Mouse (Mus musculus) adipocyte (in vitro differentiated cells): ENCODE results near the gene Pet100.
A peak's percentile ranks its signal among the peaks of the same experiment; 100 is the strongest.

Experiments used
- DNase-seq: peaks from one replicate; pipeline ENCODE4 v3.0.0-alpha.2; 2016; ENCODE audit warnings: low spot score

Gene Pet100

DNA sequence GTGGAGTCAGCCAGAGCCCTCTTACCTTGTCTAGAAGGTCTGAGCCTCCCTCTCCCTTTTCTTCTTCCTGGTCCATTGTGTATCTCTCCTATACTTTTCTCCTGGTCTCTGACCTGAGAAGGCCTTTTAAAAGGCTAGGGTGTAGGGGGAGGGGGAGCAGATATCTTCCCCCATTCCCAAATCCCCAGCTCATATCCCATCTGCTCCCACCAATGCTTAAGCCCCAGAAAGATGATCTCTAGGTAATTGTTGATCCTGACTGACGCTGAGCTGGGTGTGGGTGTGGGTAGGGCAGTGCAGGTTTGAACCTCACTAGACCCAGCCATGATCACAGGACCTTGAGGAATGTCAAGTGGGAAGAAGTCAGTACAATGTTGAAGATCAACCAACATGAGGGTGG, 4.1 kb downstream of the Pet100 start, which contains the start of gene Pcp2:
Gene Pcp2 (minus strand): TSS at position 101 of the 400 bp plus-strand sequence.
- no peak for DNase-seq

DNA sequence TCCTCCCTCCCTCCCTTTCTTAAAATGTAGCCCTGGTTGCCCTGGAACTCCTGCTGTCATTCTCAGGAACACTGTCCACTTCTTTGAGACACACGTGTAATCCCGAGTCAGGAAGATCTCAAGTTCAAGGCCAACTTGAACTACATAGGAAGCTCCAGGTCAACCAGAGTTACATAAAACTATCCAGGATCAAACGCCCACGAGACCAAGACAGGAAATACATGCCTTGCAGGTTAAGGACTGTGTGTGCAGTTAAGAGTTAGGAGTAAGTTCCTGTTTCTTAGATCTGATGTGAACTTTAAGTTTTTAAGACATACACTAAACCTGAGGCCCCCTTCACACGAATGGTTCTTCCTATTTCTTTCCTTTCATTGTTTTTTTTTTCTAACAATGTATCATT, 5.6 kb downstream of the Pet100 start:
- DNase-seq: no peak

DNA sequence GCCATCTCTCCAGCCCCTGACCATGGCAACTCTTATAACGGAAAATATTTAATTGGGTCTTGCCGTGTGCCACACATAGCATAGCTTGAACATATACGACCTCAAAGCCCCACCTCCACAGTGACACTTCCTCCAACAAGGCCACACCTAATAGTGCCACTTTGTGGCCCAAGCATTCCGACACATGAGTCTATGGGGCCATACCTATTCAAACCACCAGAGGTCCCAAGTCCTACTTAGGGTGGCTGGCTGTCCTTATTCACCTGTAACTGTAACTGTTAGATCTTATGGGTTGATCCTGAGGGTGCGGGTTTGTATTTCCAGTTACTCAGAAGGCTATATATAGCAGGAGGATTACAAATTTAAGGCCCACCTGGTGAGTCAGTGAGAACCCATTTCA, 6.7 kb downstream of the Pet100 start:
- DNase-seq: peak; percentile 72

DNA sequence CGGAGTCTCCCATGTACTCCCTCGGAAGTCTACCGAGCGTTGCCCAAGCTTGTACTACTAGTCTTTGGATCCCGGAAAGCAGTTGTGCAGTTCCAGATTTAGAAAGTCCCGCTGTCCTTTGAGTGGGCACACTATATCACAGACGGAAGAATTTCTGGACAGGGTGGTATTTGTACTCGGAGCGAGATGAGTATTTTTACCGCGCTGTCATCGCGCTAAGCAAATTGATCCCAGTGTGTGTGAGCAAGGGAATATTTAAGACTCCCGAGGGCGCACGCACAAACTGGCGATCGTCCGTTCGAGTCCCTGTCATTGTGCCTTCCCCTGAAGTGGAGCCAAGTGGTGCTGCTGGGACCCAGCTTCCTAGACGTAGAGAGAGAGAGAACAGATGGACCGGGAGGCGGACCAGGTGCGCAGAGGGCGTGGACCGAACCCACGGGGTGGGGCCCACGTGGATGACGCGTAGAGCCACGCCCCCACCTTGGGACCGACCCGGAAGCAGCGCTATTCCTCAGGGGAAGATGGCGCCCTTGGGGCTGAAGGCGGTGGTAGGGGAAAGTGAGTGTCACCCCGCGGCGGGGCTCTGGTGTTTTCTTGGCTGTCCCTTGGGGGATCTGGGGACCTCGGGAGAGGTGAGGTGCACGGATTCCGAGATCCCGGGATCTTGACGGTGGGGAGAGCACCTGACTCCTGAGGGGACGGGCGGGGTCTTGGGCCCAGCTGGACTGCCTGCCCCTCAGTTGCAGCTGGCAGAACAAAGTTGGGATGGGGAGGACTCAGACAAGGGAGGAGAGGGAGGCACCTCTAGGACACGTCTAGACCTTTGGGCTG, 9.5 kb downstream of the Pet100 start, which contains the start of gene Stxbp2:
Gene Stxbp2 (plus strand): TSS at position 309 of the 831 bp plus-strand sequence.
- no peak for DNase-seq

DNA sequence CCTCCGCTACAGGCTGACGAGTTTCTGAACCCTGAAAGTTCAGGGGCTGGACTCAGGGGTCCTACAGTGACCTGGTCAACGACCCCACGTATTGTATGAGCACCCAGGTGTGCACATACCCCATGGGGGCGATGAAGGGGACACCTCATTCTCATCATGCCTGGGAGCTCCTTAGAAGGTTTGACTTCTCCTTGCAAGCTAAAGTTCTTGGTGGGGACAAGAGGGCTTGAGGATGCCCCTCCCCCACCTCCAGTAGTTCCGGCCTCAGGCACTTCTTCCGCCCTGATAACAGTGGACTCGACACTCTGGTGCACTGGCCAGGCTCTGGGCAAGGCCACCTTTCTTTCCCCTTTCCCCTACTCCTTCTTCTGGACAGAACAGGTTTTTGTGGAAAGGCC, 10.1 kb downstream of the Pet100 start:
- DNase-seq: no peak

DNA sequence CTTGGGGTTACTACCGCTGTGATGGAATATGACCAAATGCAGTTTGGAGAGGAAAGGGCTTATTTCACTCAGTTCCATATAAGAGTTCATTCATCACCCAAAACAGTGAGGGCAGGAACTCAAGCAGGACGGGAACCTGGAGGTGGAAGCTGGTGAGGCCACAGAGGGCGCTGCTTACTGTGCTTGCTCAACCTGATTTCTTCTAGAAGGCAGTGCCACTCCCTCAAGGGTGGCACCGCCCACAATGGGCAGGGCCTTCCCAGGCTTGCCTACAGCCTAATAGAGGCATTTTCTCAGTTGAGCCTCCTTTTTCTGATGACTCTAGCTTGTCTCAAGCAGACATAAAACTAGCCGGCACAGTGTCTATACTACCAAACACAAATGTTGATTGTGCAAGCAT, 24.5 kb downstream of the Pet100 start:
- DNase-seq: peak; percentile 92

DNA sequence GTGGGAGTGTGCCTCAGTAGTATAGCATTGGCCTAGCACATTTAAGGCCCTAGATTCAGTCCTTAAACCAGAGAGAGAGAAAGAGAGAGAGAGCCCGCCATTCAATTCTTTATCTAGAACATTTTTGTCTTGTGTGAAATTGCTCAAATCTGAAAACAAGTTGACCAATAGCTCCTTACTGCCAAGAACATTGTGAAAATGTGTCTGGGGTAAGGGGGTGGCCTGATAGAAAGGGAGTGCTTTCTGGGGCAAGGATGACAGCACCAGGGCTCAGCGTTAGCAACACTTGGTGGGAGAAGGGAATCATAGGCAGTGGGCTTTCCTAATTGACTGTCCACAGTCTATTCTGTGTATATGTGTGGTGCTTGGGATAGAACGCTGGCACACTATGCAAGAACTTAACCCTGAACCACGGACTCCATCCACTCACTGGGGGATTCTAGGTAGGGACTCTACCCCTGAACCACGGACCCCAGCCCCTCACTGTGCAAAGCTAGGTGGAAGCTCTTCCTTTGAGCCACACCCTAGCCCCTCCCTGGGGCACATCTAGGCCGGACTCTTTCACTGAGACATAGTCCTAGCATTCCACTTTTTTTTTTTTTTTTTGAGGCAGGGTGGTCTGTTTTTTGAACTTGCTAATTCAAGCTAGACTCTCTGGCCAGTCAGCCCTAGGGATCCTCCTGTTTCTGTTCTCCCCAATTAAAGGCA, 25.6 kb downstream of the Pet100 start:
- peak; percentile 98 for DNase-seq

DNA sequence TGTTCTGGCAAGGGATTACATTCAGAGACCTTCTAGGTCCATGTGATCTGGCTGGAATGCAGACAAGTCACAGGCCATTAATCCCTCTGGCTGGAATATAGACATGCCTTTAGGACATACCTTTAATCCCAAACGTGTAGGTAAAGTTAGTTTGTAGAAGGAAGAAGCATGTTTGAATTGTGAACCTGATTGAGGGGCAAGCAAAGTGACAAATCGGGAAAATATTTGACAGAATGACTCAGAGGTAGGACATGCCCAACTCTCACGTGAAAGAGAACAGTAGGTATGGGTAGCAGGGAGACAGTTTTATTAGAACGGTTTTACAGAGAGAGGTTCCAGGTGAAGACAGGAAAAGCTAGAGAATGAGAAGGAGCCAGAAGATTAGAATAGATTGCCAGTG, 26.2 kb downstream of the Pet100 start:
- DNase-seq: peak; percentile 54

DNA sequence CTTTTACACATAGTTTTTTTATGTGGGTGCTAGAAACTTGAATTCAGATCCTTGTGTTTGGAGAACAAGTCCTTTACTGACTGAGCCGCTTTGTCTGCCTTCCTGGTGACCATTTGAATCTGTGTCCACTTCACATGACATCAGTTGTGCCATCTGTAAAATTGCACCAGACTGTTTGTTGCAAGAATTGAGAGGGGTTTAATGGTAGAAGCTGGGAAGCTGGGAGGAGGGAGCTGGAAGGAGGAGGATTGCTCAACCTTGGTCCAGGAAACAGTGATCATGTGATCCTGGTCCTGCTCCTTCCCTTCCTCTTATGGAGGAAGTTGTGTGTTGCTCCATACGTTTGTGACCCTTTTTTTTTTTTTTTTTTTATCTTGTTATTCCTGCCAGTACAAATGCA, 26.9 kb downstream of the Pet100 start:
- DNase-seq: peak; percentile 65

DNA sequence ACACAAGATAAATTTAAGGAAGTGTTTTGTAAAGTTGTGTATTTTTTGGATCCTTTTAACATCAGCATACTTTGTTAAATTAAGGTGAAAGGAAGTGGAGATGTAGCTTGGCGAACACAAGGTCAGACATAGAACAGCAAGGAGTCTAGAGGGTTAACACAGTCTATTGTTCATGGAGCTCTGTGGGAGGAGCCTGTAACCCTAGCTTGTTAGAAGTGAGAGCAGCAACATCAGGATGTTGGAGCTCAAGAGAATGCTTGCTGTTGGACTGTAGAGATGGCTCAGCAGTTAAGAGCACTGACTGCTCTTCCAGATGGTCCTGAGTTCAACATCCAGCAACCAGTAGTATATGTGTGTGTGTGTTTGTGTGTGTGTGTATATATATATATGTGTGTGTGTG, 27.6 kb downstream of the Pet100 start:
- DNase-seq: no peak

DNA sequence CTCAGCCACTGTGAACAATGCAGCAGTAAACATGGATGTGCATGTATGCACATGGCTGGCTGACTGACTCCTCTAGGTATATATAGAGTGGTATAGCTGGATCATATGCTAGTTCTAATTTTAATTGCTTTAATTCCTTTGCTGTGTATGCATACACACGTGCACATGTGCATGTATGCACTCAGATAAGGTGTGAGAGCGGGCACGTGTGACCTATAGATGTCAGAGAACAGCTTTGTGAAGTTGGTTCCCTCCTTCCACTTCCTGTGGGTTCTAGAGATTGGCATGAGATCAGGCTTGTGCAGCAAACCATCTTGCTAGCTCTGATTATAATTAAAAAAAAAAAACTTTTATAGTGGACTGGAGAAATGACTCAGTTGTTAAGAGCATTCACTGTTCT, 31.5 kb downstream of the Pet100 start:
- no peak for DNase-seq

DNA sequence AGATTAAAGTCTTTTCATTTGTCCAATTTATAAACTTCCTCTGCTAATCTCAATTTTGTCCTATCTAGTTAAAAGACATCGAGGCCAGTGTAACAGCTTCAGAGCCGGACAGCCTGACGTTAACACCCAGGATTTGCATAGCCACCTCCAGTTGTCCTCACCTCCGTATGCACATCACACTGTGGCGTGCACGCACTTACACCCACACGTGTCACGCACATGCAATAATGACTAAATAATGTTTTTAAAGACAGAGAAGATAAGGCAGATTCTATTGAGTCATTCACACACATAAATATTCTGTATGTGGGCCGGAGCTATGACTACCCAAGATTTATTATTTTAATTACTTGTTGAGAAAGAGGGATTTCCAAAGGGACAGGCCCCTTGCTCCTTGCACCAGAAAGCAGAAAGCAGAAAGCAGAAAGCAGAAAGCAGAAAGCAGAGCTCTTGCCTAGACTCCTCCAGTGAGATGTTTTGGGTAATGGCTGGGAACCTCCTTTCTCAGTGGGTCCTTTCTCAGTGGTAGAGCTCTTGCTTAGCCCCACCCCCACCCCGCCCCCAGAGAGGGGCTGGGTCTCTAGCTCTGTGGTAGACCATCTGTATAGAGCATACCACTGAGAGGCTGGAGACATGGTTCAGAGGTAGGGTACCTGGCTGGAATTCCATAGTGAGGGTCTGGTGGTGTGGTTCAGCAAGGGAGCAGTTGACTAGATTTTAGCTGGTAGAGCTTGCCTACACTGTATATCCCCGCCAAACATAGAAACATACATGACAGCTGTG, 33.6 kb downstream of the Pet100 start:
- DNase-seq: peak; percentile 63

DNA sequence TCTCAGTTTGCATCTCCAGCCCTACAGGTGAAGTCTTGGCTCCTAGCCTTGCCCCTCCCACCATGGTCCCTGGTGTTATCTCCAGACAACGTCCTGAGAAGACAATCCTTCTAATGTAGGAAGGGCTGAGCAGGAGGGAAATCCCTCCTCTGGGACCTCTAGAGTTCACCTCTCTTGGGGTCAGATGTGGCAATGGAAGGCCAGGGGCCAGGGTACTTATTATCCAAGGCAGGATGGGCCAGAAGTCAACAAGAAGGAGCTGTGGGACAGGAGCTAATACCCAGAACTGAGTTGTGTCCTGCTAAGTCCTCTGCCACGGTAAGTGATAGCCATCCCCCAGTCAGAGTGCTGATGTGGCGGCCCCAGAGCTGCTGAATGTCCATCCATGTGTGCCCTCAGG, 34.2 kb downstream of the Pet100 start, which contains the start of gene Retn:
Gene Retn (plus strand): TSS at position 245 of the 400 bp plus-strand sequence.
- peak; percentile 71 for DNase-seq

DNA sequence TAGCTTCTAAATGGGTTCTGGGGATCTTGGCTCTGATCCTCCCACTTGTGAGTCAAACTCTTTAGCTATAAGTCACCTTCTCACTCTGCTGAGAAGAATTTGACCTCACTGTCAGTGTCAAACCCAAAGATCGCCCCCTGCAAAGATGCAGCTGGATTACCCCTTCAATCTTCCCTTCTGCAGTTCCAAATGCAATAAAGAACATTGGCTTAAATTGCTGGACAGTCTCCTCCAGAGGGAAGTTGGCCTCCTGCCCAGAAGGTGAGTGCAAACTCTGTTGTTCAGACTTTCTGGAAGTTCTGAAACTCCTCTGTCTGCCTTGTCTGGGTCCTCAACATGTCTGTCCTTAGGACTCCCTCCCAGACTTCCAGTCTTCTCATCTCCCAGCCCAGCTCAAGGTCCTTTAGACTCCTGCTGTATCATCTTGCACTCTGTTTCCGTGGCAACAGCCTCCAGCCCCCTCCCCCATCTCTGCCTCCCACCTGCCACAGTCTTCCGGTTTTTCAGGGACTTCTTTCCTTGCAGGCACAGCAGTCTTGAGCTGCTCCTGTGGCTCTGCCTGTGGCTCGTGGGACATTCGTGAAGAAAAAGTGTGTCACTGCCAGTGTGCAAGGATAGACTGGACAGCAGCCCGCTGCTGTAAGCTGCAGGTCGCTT, 35.5 kb downstream of the Pet100 start:
- DNase-seq: peak; percentile 62

DNA sequence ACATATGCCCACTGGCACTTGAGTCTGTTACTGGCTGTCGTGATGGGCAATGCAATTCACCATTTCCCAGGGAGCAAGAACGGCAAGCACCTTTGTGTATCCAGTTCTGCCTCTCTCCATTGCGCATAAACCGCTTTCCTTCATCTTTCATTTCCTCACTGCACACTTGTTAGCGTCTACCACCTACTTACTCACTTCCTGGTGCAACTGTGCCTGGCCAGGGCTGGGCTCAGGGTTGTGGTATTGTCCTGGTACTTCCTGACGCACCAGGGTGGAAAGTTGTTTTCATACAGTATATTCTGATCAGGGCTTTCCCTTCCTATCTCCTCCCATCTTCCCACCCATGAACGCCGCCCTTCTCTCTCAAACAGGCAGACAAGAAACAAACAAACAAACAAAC, 39.5 kb downstream of the Pet100 start:
- no peak for DNase-seq

DNA sequence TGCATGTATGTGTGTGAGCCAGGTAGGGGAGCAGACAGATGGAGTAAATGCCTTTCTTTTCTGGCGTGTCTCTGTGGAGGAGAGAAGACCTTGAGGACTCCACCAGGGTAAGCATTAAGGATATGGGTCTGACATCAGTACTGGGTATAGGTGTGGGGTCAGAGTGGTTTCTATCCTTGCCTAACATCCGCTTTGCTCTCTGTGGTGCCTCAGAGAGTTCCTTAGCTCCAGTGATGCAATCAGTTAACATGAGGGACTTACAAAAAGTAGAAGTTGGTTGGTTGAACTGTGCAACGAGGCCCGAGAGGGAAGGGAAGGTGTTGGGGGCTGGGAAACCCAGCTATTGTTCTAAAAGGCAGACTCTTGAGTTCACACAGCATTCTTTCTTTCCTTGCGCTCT, 43.1 kb downstream of the Pet100 start:
- DNase-seq: no peak

DNA sequence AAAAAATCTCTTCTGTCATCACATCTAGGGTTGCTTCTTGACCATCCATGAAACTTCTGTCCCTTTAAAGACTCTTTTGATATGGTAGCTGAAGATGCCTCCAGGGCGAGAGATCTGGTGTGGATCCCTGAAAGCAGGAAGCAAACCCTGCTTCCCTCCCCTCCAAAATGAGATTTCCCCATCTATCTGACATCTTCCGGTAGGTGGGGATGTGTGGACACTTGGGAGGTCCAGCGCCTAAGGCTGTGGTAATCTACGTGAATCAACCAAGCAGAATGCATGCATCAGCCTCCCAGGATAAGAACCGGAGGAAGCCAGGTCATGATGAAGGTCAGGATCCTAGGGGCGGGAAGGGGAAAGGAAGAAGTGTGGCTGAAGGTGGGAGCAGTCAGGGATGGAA, 44.2 kb downstream of the Pet100 start, which contains the start of gene Mcemp1:
Gene Mcemp1 (plus strand): TSS at position 248 of the 400 bp plus-strand sequence.
- DNase-seq: no peak

DNA sequence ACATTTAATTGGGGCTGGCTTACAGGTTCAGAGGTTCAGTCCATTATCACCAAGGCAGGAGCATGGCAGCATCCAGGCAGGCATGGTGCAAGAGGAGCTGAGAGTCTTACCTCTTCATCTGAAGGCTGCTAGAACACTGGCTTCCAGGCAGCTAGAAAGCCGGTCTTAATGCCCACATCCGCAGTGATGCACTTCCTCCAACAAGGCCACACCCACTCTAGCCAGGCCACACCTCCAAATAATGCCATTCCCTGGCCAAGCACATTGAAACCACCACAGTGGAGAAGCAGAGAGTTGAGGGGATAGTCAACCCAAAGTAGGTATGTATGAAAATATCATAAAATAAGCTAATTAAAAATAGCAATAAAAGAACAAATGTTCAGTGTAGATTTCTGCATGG, 49.0 kb downstream of the Pet100 start:
- no peak for DNase-seq

DNA sequence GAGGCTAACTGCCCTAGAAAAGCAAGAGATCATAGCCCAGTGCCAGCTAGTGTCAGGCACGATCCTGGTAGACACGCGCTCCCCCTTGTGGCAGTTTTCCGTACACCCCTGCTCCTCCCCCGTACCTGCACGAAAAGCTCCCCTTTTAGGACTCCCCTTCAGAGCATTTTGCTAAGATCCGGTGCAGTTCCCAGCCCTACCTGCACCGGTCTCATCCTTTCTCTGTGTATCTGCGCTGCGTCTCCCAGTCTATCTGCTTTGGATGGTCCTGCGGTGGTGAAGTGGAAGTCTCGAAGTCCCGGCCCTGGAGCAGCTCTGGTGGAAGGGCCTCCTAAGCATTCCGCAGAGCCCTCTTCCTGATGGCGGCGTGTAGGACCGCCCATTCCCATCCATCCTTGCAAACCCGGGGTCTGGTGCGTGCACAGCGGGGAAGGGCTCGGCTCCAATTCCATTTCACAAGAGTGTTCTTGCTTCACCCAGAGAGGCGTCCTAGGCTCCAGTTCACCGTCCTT, 50.7 kb downstream of the Pet100 start, which contains the start of gene Fcor:
Gene Fcor (minus strand): TSS at position 383 of the 512 bp plus-strand sequence.
- peak; percentile 96 for DNase-seq

DNA sequence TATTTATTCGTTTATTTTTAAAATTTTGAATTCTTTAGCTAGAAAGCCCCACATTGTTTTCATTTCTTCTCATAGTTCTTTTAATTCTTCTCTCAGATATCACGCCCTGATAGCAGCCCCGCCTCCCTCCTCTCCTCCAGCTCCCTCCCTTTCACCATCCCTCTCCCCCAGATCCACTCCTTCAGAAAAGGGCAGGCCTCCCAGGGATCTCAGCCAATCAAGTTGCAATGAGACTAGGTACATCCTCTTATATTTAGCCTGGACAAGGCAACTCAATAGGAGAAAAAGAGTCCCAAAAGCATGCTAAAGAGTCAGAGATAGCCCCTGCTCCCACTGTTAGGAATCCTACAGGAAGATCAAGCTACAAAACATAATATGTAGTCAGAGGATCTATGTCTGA, 53.3 kb downstream of the Pet100 start:
- peak; percentile 88 for DNase-seq
